10 mouse cellular contexts compared by ENCODE assay signal in genomic region chr9:60848730-60849129, GRCm38 (mm10). TPM values are rescaled to one million over a fixed set of nuclear protein-coding genes. Genes with fewer than 3 reads are reported as not detected.
DNase-seq lines count a peak whose midpoint lies in the region; TF ChIP-seq lines count a peak whose summit lies in the region.
"Had no signal": no experiment of that assay in that cellular context is flagged by ENCODE, and none has a peak within 500 bp of the region (broad histone marks: within the 10 kb centered on the region; RNA-seq: fewer than 3 reads in every experiment).

No protein-coding gene starts in this region.

- TF ChIP-seq POLR2A in kidney, adult 2 months (IDR thresholded peaks at IDR 0.05; ENCODE audit: low read depth, low read length): no peak

- H3K27me3 ChIP-seq in kidney, adult 2 months (replicated peaks; ENCODE audit: control insufficient read depth, insufficient read depth, low read length): no peaks in the 10 kb centered on the region
- H3K27me3 ChIP-seq: Patski had no signal

- peak; percentile 38 to 53 for DNase-seq in adrenal gland, adult (ENCODE audit: inconsistent age in 2 of 2, low spot score in 1 of 2)
- DNase-seq in adrenal gland, adult 2 months: no peak
- peak; percentile 66 for DNase-seq in kidney, adult 11 months
- DNase-seq in kidney, adult 18-20 months: no peak
- DNase-seq in kidney, adult 2 months: peak; percentile 75
- peak; percentile 50 for DNase-seq in lung, postnatal 25 days (ENCODE audit: low spot score)
- DNase-seq in cerebellum, adult 18-20 months: no peak
- DNase-seq in left cerebral cortex, postnatal 14 days (ENCODE audit: low spot score in 2 of 2): no peak

- TF ChIP-seq CTCF in kidney, adult 2 months (conservative IDR thresholded peaks at IDR 0.05; ENCODE audit: insufficient read depth, insufficient read length, low read depth, low read length): no peak

- H3K4me3 ChIP-seq in kidney, adult 2 months (ENCODE audit: insufficient read depth, low read depth, low read length): no peak overlapping the region
- H3K4me3 ChIP-seq: myocyte had no signal

- peak overlapping the region; percentile 80; the same call in 1 of the 2 replicates for H3K27ac ChIP-seq in kidney, adult 2 months (ENCODE audit: insufficient read depth, low read depth, low read length)

- intact Hi-C loops in left cerebral cortex, postnatal 14 days (cut with DNase I): no loop called here

- H3K36me3 ChIP-seq in kidney, adult 2 months (ENCODE audit: control insufficient read depth, insufficient read depth, low read length): no peaks in the 10 kb centered on the region; the same call in 1 of the 2 replicates

- H3K4me1 ChIP-seq in kidney, adult 2 months (ENCODE audit: control insufficient read depth, insufficient read depth, low read length): no peaks in the 10 kb centered on the region

- WGBS in kidney, adult 2 months: 48% methylated on average over 9 of the region's 9 CpGs

RNA-seq across cellular contexts. Expression of gene Uaca, which starts 54.4 kb away (rescaled TPM):
- 10 to 100 TPM; 28.0 to 63.4 TPM for total RNA-seq in adrenal gland, adult 2 months (2021)
- polyA plus RNA-seq in adrenal gland, adult 2 months (2012; rRNA removed): 5.6 and 6.9 TPM in 2 replicates
- polyA plus RNA-seq in kidney, adult 2 months (2012; rRNA removed): 13.5 and 16.4 TPM in 2 replicates
- 10 to 100 TPM; 10.9 to 12.3 TPM for total RNA-seq in left cerebral cortex, postnatal 14 days (2021)

Comparison
In these comparisons a context has a peak if more than half of its experiments do, and no peak if none do; other contexts are left out.
1. DNase-seq: peak in adrenal gland, adult (2 of 2), kidney, adult 11 months (single experiment), kidney, adult 2 months (single experiment) and lung, postnatal 25 days (single experiment); none in adrenal gland, adult 2 months (single experiment), kidney, adult 18-20 months (single experiment), cerebellum, adult 18-20 months (0 of 2) and left cerebral cortex, postnatal 14 days (0 of 2).